Mouse (Mus musculus) ES-Bruce4 (cell line): ENCODE measurements around the gene Knstrn.

Experiments
- CTCF ChIP-seq: IDR thresholded peaks from one replicate; pipeline ENCODE4 v1.8.1; 2011; ENCODE audit warnings: low read depth, low read length
- EP300 ChIP-seq: IDR thresholded peaks from 2 replicates; pipeline ENCODE4 v1.6.1; 2011; ENCODE audit warnings: low read depth, low read length; ENCODE audit not compliant: insufficient read depth
- POLR2A ChIP-seq: IDR thresholded peaks from one replicate; pipeline ENCODE4 v1.8.1; 2011; ENCODE audit warnings: low read length; ENCODE audit not compliant: insufficient read depth

DNA sequence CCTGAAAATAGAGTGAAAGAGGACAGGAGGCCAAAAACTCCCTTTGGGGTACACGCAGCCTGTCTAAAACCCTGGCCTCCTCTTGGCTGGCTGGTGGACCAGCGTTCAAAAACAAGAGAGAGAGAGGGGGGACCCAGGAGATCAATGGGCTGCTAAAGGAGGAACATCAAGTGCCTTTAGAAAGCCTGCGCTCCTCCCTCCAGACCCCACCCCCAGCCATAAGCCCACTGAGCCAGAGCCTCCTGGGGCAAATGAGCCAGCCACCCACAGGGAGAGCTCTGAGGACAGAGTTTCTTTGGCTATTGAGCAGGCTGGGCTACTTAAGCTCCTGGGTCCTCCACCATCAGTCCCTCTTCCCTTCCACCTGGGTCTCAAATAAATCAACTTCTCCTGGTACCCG lies 85.0 kb downstream of the Knstrn start:
- TF ChIP-seq CTCF (no peak), POLR2A (no peak), EP300 (no peak)
